Mouse (Mus musculus): ENCODE measurements at regions not wholly inside any gene's neighbourhood (a gene's known extent, or its start where the extent isn't known, plus 50 kb on each side); places are given as distances from the start of the nearest gene placed in this dataset.

DNA sequence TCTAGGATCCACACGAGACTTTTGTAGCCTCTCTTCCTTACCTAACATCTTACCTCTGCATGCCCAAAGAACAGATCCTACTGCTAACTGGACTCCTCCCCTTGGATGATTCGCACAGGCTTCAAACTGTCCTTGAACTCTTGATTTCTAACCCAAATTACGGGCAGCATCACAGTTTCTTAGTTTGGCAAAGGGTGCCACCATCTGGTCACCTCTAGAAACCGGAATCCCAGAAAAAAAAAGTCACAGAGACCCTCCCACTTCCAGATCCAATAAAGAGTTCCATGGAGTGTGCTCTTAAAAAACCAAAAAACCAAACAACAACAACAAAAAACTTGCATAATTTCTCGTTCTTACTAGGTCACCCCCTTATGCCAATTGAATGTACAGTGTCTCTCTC, 77.3 kb upstream of the Nrsn1 start:
- Histone ChIP-seq H3K27me3 (ENCODE audit: control insufficient read depth in 1 of 2, insufficient read depth in 2 of 2, low read length in 2 of 2) (no peaks in the 10 kb centered on the region), H3K9me3 (replicated peaks; ENCODE audit: insufficient read depth, low read length) (no peaks in the 10 kb centered on the region), H3K4me1 (ENCODE audit: control insufficient read depth in 1 of 2, insufficient read depth in 2 of 2, low read length in 2 of 2) (no peaks in the 10 kb centered on the region), H3K36me3 (ENCODE audit: control insufficient read depth in 1 of 2, insufficient read depth in 2 of 2, low read length in 2 of 2) (no peaks in the 10 kb centered on the region), H3K4me3 (ENCODE audit: control insufficient read depth in 1 of 2, insufficient read depth in 1 of 2, low read depth in 2 of 2, low read length in 2 of 2) (no peak overlapping the region), H3K79me2 (ENCODE audit: control insufficient read depth, insufficient read depth, low read length, poor library complexity) (no peaks in the 10 kb centered on the region), H3K27ac (ENCODE audit: control insufficient read depth, low read depth, low read length) (no peak overlapping the region), H3K9ac (ENCODE audit: control insufficient read depth, low read depth, low read length, poor library complexity, severe bottlenecking) (no peak overlapping the region)
- DNase-seq (ENCODE audit: low read depth, low spot score): no peak
- TF ChIP-seq GATA1 (IDR thresholded peaks at IDR 0.05; ENCODE audit: low read depth, low read length): no peak
- no peak for TF ChIP-seq POLR2AphosphoS2 (IDR thresholded peaks at IDR 0.05; ENCODE audit: low read length)
- no peak for TF ChIP-seq MAX (IDR thresholded peaks at IDR 0.05; ENCODE audit: low read length)
- TF ChIP-seq RCOR1 (IDR thresholded peaks at IDR 0.05; ENCODE audit: low read depth, low read length): no peak
- no peak for TF ChIP-seq EP300 (IDR thresholded peaks at IDR 0.05; ENCODE audit: low read depth in 1 of 2, low read length in 2 of 2)

DNA sequence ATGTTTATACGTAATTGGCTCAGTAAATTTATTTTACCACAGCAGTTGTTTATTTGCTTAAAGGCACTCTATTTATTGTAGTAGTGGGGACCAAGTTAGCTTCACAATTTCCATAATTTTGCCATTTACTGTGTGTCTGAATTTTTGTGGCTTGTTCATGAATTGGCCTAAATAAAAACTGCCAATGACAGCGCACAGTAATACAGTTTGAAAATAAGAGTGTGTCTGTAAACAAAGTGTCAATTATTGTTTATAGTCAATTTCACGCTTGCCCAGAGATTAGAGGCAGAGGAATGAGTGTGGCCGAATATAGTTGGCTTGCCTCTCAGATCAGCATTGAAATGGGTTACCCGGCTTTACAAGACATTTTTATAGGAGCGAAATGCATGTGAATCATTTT, 73.0 kb upstream of the Nrsn1 start:
- no peak for TF ChIP-seq E2F4 (IDR thresholded peaks at IDR 0.05; ENCODE audit: borderline replicate concordance, low read depth, low read length)
- no peak for TF ChIP-seq TCF12 (IDR thresholded peaks at IDR 0.05; ENCODE audit: low read depth, low read length)
- no peak for TF ChIP-seq EP300 (IDR thresholded peaks at IDR 0.05; ENCODE audit: low read depth in 1 of 2, low read length in 2 of 2)
- TF ChIP-seq MXI1 (IDR thresholded peaks at IDR 0.05; ENCODE audit: low read depth, low read length): no peak
- no peak for TF ChIP-seq JUND (IDR thresholded peaks at IDR 0.05; ENCODE audit: low read depth, low read length)
- TF ChIP-seq POLR2AphosphoS5 (IDR thresholded peaks at IDR 0.05; ENCODE audit: borderline replicate concordance, low read depth, low read length): no peak
- no peak for TF ChIP-seq TBP (IDR thresholded peaks at IDR 0.05; ENCODE audit: low read depth, low read length)
- no peak for TF ChIP-seq MAFK (IDR thresholded peaks at IDR 0.05; ENCODE audit: borderline replicate concordance, low read depth, low read length)
- no peak for TF ChIP-seq ETS1 (IDR thresholded peaks at IDR 0.05; ENCODE audit: low read depth, low read length)
- no peak for TF ChIP-seq RCOR1 (IDR thresholded peaks at IDR 0.05; ENCODE audit: low read depth, low read length)

DNA sequence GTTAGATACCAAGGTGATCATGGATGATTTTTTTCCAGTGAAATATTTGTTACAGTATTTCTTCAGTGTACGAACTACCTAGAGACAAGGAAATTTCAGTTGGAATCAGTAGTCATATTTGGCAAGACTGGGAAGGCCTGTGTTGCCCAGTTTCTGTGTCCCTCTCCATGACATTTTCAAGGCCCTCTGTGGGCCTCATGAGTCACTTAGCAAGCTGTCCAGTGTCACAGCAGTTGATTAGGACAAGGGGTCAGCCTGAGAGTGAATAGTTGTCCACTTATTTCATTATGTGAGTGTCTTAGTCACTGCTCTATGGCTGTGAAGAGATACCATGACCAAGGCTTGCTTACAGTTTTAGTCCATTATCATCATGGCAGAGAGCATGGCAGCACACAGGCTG, 71.5 kb upstream of the Nrsn1 start:
- no peak for TF ChIP-seq GATA1 (IDR thresholded peaks at IDR 0.05; ENCODE audit: low read depth, low read length)
- TF ChIP-seq JUND (IDR thresholded peaks at IDR 0.05; ENCODE audit: low read depth, low read length): no peak
- no peak for TF ChIP-seq RAD21 (IDR thresholded peaks at IDR 0.05; ENCODE audit: low read depth, low read length)
- no peaks in the 10 kb centered on the region for H3K79me2 ChIP-seq (ENCODE audit: control insufficient read depth, insufficient read depth, low read length, poor library complexity)
- no peaks in the 10 kb centered on the region for H3K9me3 ChIP-seq (replicated peaks; ENCODE audit: insufficient read depth, low read length)
- no peak overlapping the region for H3K27ac ChIP-seq (ENCODE audit: control insufficient read depth, low read depth, low read length)
- no peaks in the 10 kb centered on the region for H3K36me3 ChIP-seq (ENCODE audit: control insufficient read depth in 1 of 2, insufficient read depth in 2 of 2, low read length in 2 of 2)
- H3K27me3 ChIP-seq (ENCODE audit: control insufficient read depth in 1 of 2, insufficient read depth in 2 of 2, low read length in 2 of 2): no peaks in the 10 kb centered on the region
- no peak overlapping the region for H3K4me3 ChIP-seq (ENCODE audit: control insufficient read depth in 1 of 2, insufficient read depth in 1 of 2, low read depth in 2 of 2, low read length in 2 of 2)
- no peak overlapping the region for H3K9ac ChIP-seq (ENCODE audit: control insufficient read depth, low read depth, low read length, poor library complexity, severe bottlenecking)
- no peak for DNase-seq (ENCODE audit: low read depth, low spot score)
- H3K4me1 ChIP-seq (ENCODE audit: control insufficient read depth in 1 of 2, insufficient read depth in 2 of 2, low read length in 2 of 2): no peaks in the 10 kb centered on the region

More for the DNA sequence above, 73.0 kb upstream of the Nrsn1 start:
- no peaks in the 10 kb centered on the region for H3K4me1 ChIP-seq (ENCODE audit: control insufficient read depth in 1 of 2, insufficient read depth in 2 of 2, low read length in 2 of 2)
- no peaks in the 10 kb centered on the region for H3K36me3 ChIP-seq (ENCODE audit: control insufficient read depth in 1 of 2, insufficient read depth in 2 of 2, low read length in 2 of 2)
- H3K4me3 ChIP-seq (ENCODE audit: control insufficient read depth in 1 of 2, insufficient read depth in 1 of 2, low read depth in 2 of 2, low read length in 2 of 2): no peak overlapping the region
- H3K79me2 ChIP-seq (ENCODE audit: control insufficient read depth, insufficient read depth, low read length, poor library complexity): no peaks in the 10 kb centered on the region
- DNase-seq (ENCODE audit: low read depth, low spot score): no peak
- H3K9me3 ChIP-seq (replicated peaks; ENCODE audit: insufficient read depth, low read length): no peaks in the 10 kb centered on the region
- no peaks in the 10 kb centered on the region for H3K27me3 ChIP-seq (ENCODE audit: control insufficient read depth in 1 of 2, insufficient read depth in 2 of 2, low read length in 2 of 2)
- no peak overlapping the region for H3K9ac ChIP-seq (ENCODE audit: control insufficient read depth, low read depth, low read length, poor library complexity, severe bottlenecking)
- no peak overlapping the region for H3K27ac ChIP-seq (ENCODE audit: control insufficient read depth, low read depth, low read length)

Measured in MEL (cell line).